Mouse (Mus musculus) embryonic facial prominence, embryonic 13.5 days (tissue): ENCODE results near the gene Gdpgp1. TPM values are rescaled to one million over a fixed set of nuclear protein-coding genes. Genes with fewer than 3 reads are reported as not detected.

Source experiments
- ATAC-seq: fragments of 200-750 bp; cut with Nextera tagmentation; 2 replicates; pipeline ENCODE4 v1.8.0; 2017; ENCODE audit warnings: low read depth; ENCODE audit not compliant: insufficient number of reproducible peaks, insufficient read depth, low FRiP score, low TSS enrichment
- H3K27ac ChIP-seq: fragments of 300-500 bp; sonication (generic); 2 replicates; pipeline ENCODE4 v1.5.1; 2015; ENCODE audit warnings: moderate library complexity, mild to moderate bottlenecking, inconsistent platforms
- H3K27me3 ChIP-seq: fragments of 300-500 bp; sonication (generic); 2 replicates; pipeline ENCODE4 v1.6.1; 2015; ENCODE audit warnings: mild to moderate bottlenecking, inconsistent platforms
- H3K36me3 ChIP-seq: fragments of 300-500 bp; sonication (generic); 2 replicates; pipeline ENCODE4 v1.6.1; 2015; ENCODE audit warnings: mild to moderate bottlenecking, inconsistent platforms
- H3K4me1 ChIP-seq: fragments of 300-500 bp; sonication (generic); 2 replicates; pipeline ENCODE4 v1.6.1; 2015; ENCODE audit warnings: inconsistent platforms
- H3K4me2 ChIP-seq: fragments of 300-500 bp; sonication (generic); 2 replicates; pipeline ENCODE4 v1.6.1; 2015; ENCODE audit warnings: moderate library complexity, mild to moderate bottlenecking, inconsistent platforms
- H3K4me3 ChIP-seq: fragments of 300-500 bp; sonication (generic); 2 replicates; pipeline ENCODE4 v1.5.1; 2015; ENCODE audit warnings: mild to moderate bottlenecking, inconsistent platforms
- H3K9ac ChIP-seq: fragments of 300-500 bp; sonication (generic); 2 replicates; pipeline ENCODE4 v1.6.1; 2015; ENCODE audit warnings: mild to moderate bottlenecking, inconsistent platforms
- H3K9me3 ChIP-seq: fragments of 300-500 bp; sonication (generic); 2 replicates; pipeline ENCODE4 v1.6.1; 2016; ENCODE audit warnings: inconsistent platforms
- WGBS: fragments of 180-500 bp; shearing (Covaris S2); methylation state at CpG from one replicate; pipeline ENCODE4 v1.1.7; 2015; ENCODE audit warnings: mixed read lengths; 5-methylcytosine and 5-hydroxymethylcytosine counted together
- polyA plus RNA-seq: library from polyadenylated mRNA; unstranded; fragments of >200 nt; fragmentation: Nextera tagmentation; extraction: Ambion mirVana; gene quantifications from 2 replicates; pipeline ENCODE4 v1.2.1, GENCODE M21; 2015

The Gdpgp1 gene
- polyA plus RNA-seq, 1 experiment from 2014 or later: 3.8 TPM

GRCm38 (mm10) chr7:80261372-80261990 is 28.8 kb downstream of the Gdpgp1 start:
- peak overlapping the region; percentile 83 for H3K27ac ChIP-seq
- under 1% methylated on average over 32 of the region's 32 CpGs for WGBS
- peaks cover 13% of the 10 kb centered on the region for H3K4me1 ChIP-seq
- peak overlapping the region; percentile 91 for H3K9ac ChIP-seq
- H3K4me3 ChIP-seq: peak overlapping the region; percentile 89
- H3K36me3 ChIP-seq: peaks cover 32% of the 10 kb centered on the region
- 0 out of 2 replicates have a peak, but pooled peaks have one; percentile 38 for ATAC-seq
- no peaks in the 10 kb centered on the region for H3K9me3 ChIP-seq
- H3K27me3 ChIP-seq: peaks cover 33% of the 10 kb centered on the region
- peak overlapping the region; percentile 86 for H3K4me2 ChIP-seq

GRCm38 (mm10) chr7:80264606-80265005 is 31.9 kb downstream of the Gdpgp1 start:
- Histone ChIP-seq H3K4me2 (no peak overlapping the region), H3K9me3 (no peaks in the 10 kb centered on the region), H3K27me3 (peaks cover 6% of the 10 kb centered on the region), H3K9ac (no peak overlapping the region), H3K4me3 (no peak overlapping the region), H3K36me3 (peaks cover 38% of the 10 kb centered on the region), H3K4me1 (peaks cover 17% of the 10 kb centered on the region), H3K27ac (no peak overlapping the region)
- ATAC-seq: no peak
- 93% methylated on average over 12 of the region's 12 CpGs for WGBS

GRCm38 (mm10) chr7:80267764-80268163 is 35.1 kb downstream of the Gdpgp1 start:
- H3K9me3 ChIP-seq: no peaks in the 10 kb centered on the region
- no peak overlapping the region for H3K27ac ChIP-seq
- H3K4me2 ChIP-seq: no peak overlapping the region
- peaks cover 16% of the 10 kb centered on the region for H3K4me1 ChIP-seq
- 67% methylated on average over 1 of the region's 1 CpGs for WGBS
- H3K4me3 ChIP-seq: no peak overlapping the region
- H3K36me3 ChIP-seq: peaks cover 42% of the 10 kb centered on the region
- H3K27me3 ChIP-seq: no peaks in the 10 kb centered on the region
- no peak overlapping the region for H3K9ac ChIP-seq
- no peak for ATAC-seq

- 5% methylated on average over 21 of the region's 21 CpGs for WGBS
- Histone ChIP-seq H3K4me1 (peaks cover 16% of the 10 kb centered on the region), H3K36me3 (peaks cover 48% of the 10 kb centered on the region), H3K27ac (peak within 1 kb of the TSS; percentile 75), H3K4me2 (peak within 1 kb of the TSS; percentile 93), H3K9ac (peak within 1 kb of the TSS; percentile 86), H3K27me3 (no peaks in the 10 kb centered on the region), H3K4me3 (peak within 1 kb of the TSS; percentile 86), H3K9me3 (peaks cover under 1% of the 10 kb centered on the region; the same call in 1 of the 2 replicates)
- ATAC-seq: peak; percentile 76; the same call in 1 of the 2 replicates
These were observed 36.5 kb downstream of the Gdpgp1 start, which contains the start of gene Vps33b for GRCm38 (mm10) chr7:80268897-80269750. Gene Vps33b (plus strand): TSS chr7:80269649.

- H3K27ac ChIP-seq: peak overlapping the region; percentile 75; the same call in 1 of the 2 replicates
These were observed 37.1 kb downstream of the Gdpgp1 start for GRCm38 (mm10) chr7:80269751-80270255.

GRCm38 (mm10) chr7:80273456-80273855 is 40.8 kb downstream of the Gdpgp1 start:
- ATAC-seq: no peak
- H3K36me3 ChIP-seq: peaks cover 60% of the 10 kb centered on the region
- H3K4me2 ChIP-seq: no peak overlapping the region
- H3K4me1 ChIP-seq: peaks cover 16% of the 10 kb centered on the region
- no peak overlapping the region for H3K9ac ChIP-seq
- WGBS: 89% methylated on average over 2 of the region's 2 CpGs
- no peaks in the 10 kb centered on the region for H3K27me3 ChIP-seq
- H3K4me3 ChIP-seq: no peak overlapping the region
- peaks cover 13% of the 10 kb centered on the region for H3K9me3 ChIP-seq
- no peak overlapping the region for H3K27ac ChIP-seq

More at GRCm38 (mm10) chr7:80269751-80270255, 37.1 kb downstream of the Gdpgp1 start:
- ATAC-seq: peak; percentile 46; the same call in 1 of the 2 replicates
- under 1% methylated on average over 23 of the region's 23 CpGs for WGBS
- peak overlapping the region; percentile 86 for H3K9ac ChIP-seq
- H3K4me3 ChIP-seq: peak overlapping the region; percentile 86
- H3K4me2 ChIP-seq: peak overlapping the region; percentile 93
- peaks cover 16% of the 10 kb centered on the region for H3K4me1 ChIP-seq
- no peaks in the 10 kb centered on the region for H3K27me3 ChIP-seq
- peaks cover 48% of the 10 kb centered on the region for H3K36me3 ChIP-seq
- peaks cover 7% of the 10 kb centered on the region for H3K9me3 ChIP-seq

- WGBS: 98% methylated on average over 4 of the region's 4 CpGs
These were observed 43.7 kb downstream of the Gdpgp1 start for GRCm38 (mm10) chr7:80276374-80276773.

GRCm38 (mm10) chr7:80280032-80280431 is 47.4 kb downstream of the Gdpgp1 start:
- Histone ChIP-seq H3K4me1 (no peaks in the 10 kb centered on the region), H3K9ac (no peak overlapping the region), H3K4me2 (no peak overlapping the region), H3K27ac (no peak overlapping the region), H3K27me3 (no peaks in the 10 kb centered on the region), H3K9me3 (peaks cover 3% of the 10 kb centered on the region), H3K36me3 (peaks cover 74% of the 10 kb centered on the region), H3K4me3 (no peak overlapping the region)
- ATAC-seq: no peak
- WGBS: 89% methylated on average over 10 of the region's 10 CpGs

More at GRCm38 (mm10) chr7:80276374-80276773, 43.7 kb downstream of the Gdpgp1 start:
- H3K36me3 ChIP-seq: peaks cover 78% of the 10 kb centered on the region
- no peak overlapping the region for H3K9ac ChIP-seq
- no peak overlapping the region for H3K27ac ChIP-seq
- H3K4me2 ChIP-seq: no peak overlapping the region
- H3K4me3 ChIP-seq: no peak overlapping the region
- no peaks in the 10 kb centered on the region for H3K4me1 ChIP-seq
- H3K9me3 ChIP-seq: peaks cover 13% of the 10 kb centered on the region
- no peak for ATAC-seq
- H3K27me3 ChIP-seq: no peaks in the 10 kb centered on the region

GRCm38 (mm10) chr7:80280998-80281397 is 48.3 kb downstream of the Gdpgp1 start:
- Histone ChIP-seq H3K4me3 (no peak overlapping the region), H3K27ac (no peak overlapping the region), H3K4me2 (no peak overlapping the region), H3K9ac (no peak overlapping the region), H3K9me3 (no peaks in the 10 kb centered on the region), H3K36me3 (peaks cover 76% of the 10 kb centered on the region), H3K4me1 (no peaks in the 10 kb centered on the region), H3K27me3 (no peaks in the 10 kb centered on the region)
- no peak for ATAC-seq
- 89% methylated on average over 2 of the region's 2 CpGs for WGBS

GRCm38 (mm10) chr7:80281646-80282045 is 49.0 kb downstream of the Gdpgp1 start:
- H3K27ac ChIP-seq: no peak overlapping the region
- no peaks in the 10 kb centered on the region for H3K4me1 ChIP-seq
- H3K36me3 ChIP-seq: peaks cover 76% of the 10 kb centered on the region
- ATAC-seq: no peak
- 83% methylated on average over 3 of the region's 3 CpGs for WGBS
- H3K9me3 ChIP-seq: no peaks in the 10 kb centered on the region
- H3K4me2 ChIP-seq: no peak overlapping the region
- no peak overlapping the region for H3K9ac ChIP-seq
- no peak overlapping the region for H3K4me3 ChIP-seq
- H3K27me3 ChIP-seq: no peaks in the 10 kb centered on the region

- no peaks in the 10 kb centered on the region for H3K9me3 ChIP-seq
These were observed 50.7 kb downstream of the Gdpgp1 start for GRCm38 (mm10) chr7:80283226-80283918.

More at GRCm38 (mm10) chr7:80283226-80283918, 50.7 kb downstream of the Gdpgp1 start:
- ATAC-seq: no peak
- Histone ChIP-seq H3K36me3 (peaks cover 76% of the 10 kb centered on the region), H3K27me3 (no peaks in the 10 kb centered on the region), H3K9ac (no peak overlapping the region), H3K4me1 (no peaks in the 10 kb centered on the region), H3K4me3 (no peak overlapping the region), H3K27ac (no peak overlapping the region), H3K4me2 (no peak overlapping the region)
- 93% methylated on average over 3 of the region's 3 CpGs for WGBS
